Mouse (Mus musculus): Measurements from ENCODE around the gene Pygm.

Pygm gene

GRCm38 (mm10) chr19:6384128-6384527 is at the start of gene Pygm:
Pygm (plus strand) TSS chr19:6384399.
- DNase-seq (ENCODE audit: low spot score): peak; percentile 71

DNA sequence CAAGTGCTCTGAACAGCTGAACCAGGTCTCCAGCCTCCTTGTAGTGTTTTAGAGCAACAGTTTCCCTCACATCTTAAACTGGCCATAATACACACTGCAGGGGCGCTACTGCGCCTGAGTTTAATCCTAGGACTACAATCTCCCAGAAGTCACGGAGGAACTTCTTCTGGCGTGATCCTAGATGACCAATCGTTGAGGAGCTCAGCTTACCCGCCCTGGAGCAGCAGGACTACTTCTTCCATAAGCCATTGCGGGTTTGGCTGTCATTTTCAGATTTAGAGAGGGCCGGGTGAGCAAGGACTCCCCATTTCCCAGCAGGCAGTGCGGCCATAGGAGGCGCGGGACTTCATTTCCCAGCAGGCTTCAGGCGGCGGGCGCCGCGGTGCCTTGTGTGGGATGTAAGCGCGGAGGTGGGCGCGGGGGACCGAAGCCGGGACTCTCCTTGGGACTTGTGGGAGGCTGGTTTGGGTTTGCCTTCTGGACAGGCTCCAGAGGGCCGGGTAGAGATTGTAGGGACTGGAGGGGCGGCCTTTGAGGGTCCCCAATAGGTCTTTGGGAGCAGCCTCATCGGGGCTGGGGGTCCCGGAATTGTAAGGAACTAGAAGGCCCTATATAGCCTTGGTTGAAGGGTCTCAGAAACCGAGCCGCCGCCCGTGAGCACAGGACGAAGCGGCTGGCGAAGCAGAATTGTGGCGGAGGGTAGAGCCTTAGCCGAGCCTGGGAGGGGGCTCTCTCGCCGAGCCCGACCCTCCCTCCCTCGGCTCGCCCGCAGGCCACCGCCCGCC is 49.3 kb upstream of the Pygm start, which contains the start of gene Men1:
Men1 (plus strand) TSS at position 307 of the 785 bp plus-strand sequence.
- peak; percentile 92 for DNase-seq (ENCODE audit: low spot score)

GRCm38 (mm10) chr19:6335458-6335827 is 48.8 kb upstream of the Pygm start:
- no peak for DNase-seq (ENCODE audit: low spot score)

DNA sequence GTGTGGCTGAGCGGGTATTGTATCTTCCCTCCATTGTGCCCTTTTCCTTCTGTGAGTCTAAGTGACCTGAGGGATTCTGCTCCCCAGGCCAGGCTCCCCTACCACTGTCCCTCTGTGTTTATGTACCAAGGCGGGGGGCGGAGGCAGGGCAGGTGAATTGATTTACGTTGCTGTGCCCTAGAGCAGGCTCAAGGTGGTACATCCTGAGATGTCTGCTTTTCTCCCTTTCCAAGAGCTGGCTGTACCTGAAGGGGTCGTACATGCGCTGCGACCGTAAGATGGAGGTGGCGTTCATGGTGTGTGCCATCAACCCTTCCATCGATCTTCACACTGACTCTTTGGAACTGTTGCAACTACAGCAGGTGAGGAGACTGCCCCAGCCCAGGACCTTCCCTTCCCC is 47.3 kb upstream of the Pygm start:
- DNase-seq (ENCODE audit: low spot score): no peak

GRCm38 (mm10) chr19:6338171-6338570 is 46.0 kb upstream of the Pygm start:
- DNase-seq (ENCODE audit: low spot score): no peak

- DNase-seq (ENCODE audit: low spot score): no peak
Observed at GRCm38 (mm10) chr19:6338716-6339115, 45.5 kb upstream of the Pygm start.

DNA sequence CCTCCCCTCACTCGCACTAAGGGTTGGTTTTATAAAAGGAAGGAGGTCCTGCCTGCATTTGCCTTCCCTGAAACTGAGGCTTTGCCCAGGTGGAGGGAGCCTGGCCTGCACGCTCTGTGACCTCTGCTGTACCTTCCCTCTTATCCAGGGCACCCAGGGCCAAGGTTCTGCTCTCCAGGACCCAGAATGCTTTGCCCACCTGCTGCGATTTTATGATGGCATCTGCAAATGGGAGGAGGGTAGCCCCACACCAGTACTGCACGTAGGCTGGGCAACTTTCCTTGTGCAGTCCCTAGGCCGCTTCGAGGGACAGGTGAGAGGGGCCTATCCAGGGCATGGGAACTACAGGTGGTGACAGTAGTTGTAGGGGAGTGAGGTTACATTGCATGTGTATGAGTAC is 45.0 kb upstream of the Pygm start:
- DNase-seq (ENCODE audit: low spot score): no peak

- no peak for DNase-seq (ENCODE audit: low spot score)
Observed at GRCm38 (mm10) chr19:6339890-6340504, 44.2 kb upstream of the Pygm start.

- peak; percentile 90 for DNase-seq (ENCODE audit: low spot score)
Observed at GRCm38 (mm10) chr19:6340524-6341452, 43.4 kb upstream of the Pygm start, which contains the start of gene Map4k2. Map4k2 (plus strand) TSS chr19:6341135.

DNA sequence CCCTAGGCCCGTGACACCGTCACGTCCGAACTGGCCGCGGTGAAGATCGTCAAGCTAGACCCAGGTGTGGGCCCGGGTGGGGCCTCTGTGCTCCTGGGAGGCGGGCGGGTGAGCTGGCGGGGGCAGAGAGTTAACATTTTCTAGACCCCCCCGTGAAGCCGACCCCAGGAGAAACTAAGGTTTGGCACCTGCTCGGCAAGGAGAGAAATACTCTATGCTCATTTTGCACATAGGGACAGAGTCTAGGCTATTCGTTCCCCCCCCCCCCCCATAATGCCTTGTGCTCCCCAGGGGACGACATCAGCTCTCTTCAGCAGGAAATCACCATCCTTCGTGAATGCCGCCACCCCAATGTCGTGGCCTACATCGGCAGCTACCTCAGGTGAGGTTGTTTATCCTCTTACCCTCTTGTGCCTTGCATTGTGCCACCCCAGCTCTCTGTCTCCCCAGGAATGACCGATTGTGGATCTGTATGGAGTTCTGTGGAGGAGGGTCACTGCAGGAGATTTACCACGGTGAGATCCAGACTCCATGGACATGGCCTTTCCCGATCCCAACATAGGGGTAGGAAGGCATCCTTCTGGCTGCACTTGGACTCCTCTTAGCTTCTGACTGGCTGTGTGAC is 42.6 kb upstream of the Pygm start:
- no peak for DNase-seq (ENCODE audit: low spot score)

DNA sequence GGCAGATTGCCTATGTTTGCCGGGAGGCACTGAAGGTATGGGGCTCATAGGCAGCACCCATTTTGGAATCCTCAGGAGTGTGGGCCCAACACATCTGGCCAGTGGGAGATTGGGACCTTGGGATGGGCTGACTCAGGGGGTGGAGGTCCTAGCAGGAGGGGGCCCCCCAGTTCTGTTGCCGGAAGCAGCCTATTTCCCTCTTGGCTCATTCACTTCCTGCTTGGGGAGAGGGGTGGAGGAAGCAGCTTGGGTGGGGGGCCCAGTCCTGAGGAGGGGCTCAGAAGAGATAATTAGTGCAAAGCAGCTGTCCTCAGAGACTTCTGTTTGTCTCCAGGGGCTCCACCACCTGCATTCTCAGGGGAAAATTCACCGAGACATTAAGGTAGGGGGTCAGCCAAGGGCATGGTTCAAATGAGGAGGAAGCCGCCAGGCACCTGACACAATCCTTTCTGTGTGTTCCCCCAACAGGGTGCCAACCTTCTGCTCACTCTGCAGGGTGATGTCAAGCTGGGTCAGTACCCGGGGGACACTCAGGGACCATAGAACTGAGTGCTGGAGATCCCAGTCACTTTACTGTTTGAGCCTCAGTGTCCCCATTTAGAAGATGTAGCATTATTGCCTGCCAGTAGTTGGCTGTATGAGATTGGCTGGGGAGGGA is 41.8 kb upstream of the Pygm start:
- no peak for DNase-seq (ENCODE audit: low spot score)

DNA sequence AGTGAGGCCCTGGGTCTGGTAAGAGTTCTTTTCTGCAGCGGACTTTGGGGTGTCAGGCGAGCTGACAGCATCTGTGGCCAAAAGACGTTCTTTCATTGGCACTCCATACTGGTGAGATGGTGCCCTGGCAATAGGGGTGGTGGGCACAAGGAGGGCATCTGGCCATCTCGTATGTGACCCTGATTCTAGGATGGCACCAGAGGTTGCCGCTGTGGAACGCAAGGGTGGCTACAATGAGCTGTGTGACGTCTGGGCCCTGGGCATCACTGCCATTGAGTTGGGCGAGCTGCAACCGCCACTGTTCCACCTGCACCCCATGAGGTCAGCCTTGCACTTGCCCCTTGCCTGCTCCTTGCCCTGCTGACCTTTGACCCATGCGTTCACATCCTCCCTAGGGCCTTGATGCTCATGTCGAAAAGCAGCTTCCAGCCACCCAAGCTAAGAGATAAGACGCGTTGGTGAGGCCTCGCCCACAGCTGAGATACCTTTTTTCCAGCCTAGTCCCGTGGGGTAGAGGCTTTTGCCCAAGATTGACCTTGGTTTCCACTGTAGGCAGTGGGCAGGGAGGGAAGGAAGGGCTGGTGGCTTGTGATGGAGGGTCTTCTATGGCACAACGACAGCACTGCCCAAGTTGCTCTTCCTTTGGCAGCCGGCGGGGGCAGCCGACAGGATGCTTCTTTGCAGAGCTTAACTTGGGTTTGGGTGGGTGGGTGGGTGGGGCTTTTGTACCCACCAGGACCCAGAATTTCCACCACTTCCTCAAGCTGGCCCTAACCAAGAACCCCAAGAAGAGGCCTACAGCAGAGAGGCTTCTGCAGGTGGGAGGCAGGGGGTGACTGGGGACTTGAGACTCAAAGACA is 40.9 kb upstream of the Pygm start:
- DNase-seq (ENCODE audit: low spot score): no peak

DNA sequence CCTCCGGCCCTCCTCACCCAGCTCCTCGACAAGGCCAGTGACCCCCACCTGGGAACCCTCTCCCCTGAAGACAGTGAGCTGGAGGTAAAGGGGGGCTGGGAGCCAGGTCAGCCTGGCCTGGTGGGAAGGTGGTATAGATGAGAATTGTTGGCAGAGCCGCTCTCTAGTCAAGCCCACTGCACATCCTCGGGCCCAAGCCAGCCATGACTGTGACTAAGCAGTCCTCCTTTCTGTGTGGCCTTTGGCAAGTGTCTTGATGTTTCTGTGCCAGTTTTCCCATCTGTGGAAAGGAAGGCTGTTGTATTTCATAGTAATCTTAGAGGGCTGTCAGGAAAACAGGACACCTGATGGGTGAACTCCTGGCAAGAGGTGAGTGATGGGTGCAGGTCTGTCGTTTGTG is 40.2 kb upstream of the Pygm start:
- DNase-seq (ENCODE audit: low spot score): no peak

GRCm38 (mm10) chr19:6346023-6346422 is 38.2 kb upstream of the Pygm start:
- DNase-seq (ENCODE audit: low spot score): no peak

- no peak for DNase-seq (ENCODE audit: low spot score)
Observed at GRCm38 (mm10) chr19:6346661-6347060, 37.5 kb upstream of the Pygm start.

- DNase-seq (ENCODE audit: low spot score): no peak
Observed at GRCm38 (mm10) chr19:6347615-6348014, 36.6 kb upstream of the Pygm start.

- DNase-seq (ENCODE audit: low spot score): no peak
Observed at GRCm38 (mm10) chr19:6348717-6349116, 35.5 kb upstream of the Pygm start.

- peak; percentile 48 for DNase-seq (ENCODE audit: low spot score)
Observed at GRCm38 (mm10) chr19:6349215-6349983, 34.8 kb upstream of the Pygm start.

DNA sequence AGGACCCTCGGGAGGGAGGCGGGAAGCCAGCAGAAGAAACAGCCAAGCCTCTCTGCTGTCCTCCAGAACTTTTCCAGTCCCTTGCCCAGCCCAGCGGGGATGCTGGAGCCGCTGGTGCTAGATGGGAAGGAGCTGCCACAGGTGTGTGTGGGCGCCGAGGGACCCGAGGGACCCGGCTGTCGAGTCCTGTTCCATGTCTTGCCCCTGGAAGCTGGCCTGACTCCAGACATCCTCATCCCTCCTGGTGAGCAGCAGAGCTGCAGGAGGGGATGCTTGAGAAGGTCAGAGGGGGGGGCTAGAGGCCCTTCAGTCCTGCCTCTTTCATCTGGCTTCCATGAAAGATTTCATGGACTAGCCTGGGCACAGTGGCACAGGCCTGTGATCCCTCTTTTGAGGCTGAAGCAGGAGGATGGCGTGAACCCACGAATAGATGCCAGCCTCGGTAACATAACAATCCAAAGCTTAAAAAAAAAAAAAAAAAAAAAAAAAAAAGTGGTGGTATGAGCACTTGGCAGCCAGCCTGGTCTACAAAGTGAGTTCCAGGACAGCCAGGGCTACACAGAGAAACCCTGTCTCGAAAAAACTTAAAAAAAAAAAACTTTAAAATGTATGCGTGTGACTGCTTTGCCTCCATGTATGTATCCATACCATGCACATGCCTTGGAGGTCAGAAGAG is 32.6 kb upstream of the Pygm start:
- no peak for DNase-seq (ENCODE audit: low spot score)
